Mouse (Mus musculus) cerebellum, postnatal 4 days (tissue): ENCODE data around the gene Negr1.
A peak's percentile ranks its signal among the peaks of the same experiment; 100 is the strongest.

ENCODE experiments used
- DNase-seq, 2 experiments: peaks; one replicate each; pipeline ENCODE4 v3.0.0; 2022; ENCODE audit warnings: low spot score in 2 of 2, mixed read lengths in 1 of 2

Negr1 gene

GRCm38 (mm10) chr3:156561524-156562423 is at the start of gene Negr1:
Gene Negr1 (plus strand): TSS chr3:156561794.
- peak; percentile 62 to 78 for DNase-seq

DNA sequence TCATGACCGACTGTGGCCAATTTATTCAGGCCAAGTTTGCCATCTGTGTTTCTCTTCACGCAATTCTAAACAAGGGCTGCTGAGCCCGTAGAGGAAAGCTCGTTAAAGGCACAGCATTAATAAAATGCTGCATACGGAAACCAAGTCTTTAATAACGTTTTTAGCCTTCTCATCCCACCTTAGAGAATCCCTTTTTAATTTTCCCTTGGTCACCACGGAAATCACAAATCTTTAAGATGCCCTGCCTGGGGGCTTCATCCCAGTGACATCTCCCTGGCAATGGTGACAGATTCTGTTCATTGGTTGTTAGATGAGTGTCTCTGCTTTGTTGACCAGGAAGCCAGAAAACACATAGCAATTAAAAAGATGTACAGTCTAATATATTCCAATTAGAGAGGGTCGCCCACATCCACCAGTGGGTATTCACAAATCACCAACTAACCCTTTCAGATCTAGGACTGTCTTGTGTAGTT is 35.1 kb upstream of the Negr1 start:
- DNase-seq, result no peak

DNA sequence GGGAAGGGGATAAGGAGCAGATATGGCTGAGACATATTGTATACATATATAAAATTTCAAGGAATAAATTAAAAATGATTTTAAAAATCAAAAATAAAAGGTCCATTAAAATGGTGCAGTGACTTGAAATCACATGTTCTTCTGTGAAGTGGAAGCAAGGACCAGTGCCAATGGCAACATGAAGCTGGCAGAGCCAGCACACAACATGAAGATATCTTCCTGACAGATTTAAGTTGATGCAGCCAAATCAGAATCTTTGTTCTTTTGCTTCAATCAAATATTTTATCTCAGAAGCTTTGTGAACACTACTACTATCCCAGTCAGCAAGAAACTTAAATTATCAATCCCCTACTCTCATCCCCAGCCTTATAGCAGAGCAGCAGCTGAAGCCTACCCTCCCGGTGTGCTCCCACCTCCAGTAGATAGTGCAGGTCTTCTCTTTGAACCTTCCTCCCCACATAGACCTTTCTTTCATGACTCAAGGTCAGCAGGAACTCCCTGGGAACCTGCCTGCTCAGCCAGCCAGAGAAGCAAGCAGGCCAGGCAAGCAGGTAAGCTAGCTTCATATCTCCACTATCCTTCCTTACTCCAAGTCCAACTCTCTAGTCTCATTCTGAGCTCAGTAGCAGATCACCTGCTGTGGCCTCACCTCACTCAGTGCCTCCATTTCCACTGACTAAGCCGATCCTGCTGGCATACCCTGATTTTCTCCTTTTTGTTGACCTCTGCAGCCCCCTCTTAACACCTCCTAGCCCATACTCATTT is 34.2 kb upstream of the Negr1 start:
- DNase-seq, result no peak

DNA sequence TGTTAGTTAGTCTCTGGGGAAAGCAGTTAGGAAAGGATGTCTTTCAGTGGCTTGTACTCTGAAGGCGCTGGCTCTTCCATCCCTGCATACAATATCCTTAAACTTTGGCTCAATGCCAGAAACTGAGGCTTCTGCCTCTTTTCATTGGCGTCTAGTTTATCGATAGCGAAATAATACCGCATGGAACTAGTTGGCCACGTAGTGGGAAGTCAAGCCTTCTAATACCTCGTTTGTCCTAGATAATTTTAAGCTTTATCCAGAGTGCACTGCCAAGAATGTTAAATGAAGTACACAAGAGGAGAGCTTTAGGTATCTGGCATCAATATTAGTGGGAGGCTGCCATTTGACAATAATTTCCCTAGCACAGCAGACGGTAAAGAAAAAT is 2.2 kb upstream of the Negr1 start:
- DNase-seq, result peak in 1 of 2 experiments; percentile 22

- DNase-seq, result peak in 1 of 2 experiments; percentile 35
These were observed 1.6 kb upstream of the Negr1 start for GRCm38 (mm10) chr3:156559826-156560471.

- peak; percentile 58 to 81 for DNase-seq
These were observed 828 bp upstream of the Negr1 start for GRCm38 (mm10) chr3:156560766-156561165.

DNA sequence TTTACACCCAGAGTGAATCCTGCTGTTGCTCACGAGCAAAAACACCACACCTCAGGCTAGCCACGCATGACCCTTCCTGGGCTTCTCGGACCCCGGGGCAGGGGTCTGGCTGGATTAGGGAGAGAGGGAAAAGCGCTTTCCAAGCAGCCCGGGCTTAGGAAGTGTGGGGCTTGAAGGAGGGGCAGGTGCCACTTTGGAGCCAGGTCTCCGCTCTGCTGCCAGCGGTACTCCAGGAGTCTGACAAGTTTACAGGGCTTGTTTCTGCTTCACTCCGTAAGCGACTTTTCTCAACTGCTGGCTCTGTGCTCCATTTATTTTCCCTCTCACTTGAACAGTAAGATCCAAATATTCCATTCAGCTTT is 811 bp downstream of the Negr1 start:
- DNase-seq, result peak in 1 of 2 experiments; percentile 20

- no peak for DNase-seq
These were observed 1.2 kb downstream of the Negr1 start for GRCm38 (mm10) chr3:156562796-156563195.

- DNase-seq, result no peak
These were observed 1.8 kb downstream of the Negr1 start for GRCm38 (mm10) chr3:156563353-156563752.

- DNase-seq, result no peak
These were observed 11.9 kb downstream of the Negr1 start for GRCm38 (mm10) chr3:156573465-156573864.

GRCm38 (mm10) chr3:156576292-156576691 is 14.7 kb downstream of the Negr1 start:
- DNase-seq, result no peak

DNA sequence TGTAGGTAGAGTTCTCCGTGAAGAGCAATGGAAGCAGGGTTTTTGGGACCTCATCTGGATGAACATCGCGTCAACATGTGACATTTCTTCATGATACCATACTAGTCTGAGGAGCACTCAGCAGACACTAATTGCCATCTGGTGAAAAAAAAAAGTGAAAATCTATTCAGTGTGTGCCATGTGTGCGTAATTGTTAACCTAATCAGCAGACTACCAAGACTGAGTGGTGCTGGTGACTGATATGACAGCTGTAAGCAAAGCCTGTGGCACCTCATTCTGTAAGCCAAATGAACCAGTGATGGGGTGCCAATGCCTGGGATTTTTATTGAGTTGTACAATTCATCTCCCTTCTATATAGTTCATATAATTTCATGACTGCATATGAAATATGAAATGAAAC is 29.0 kb downstream of the Negr1 start:
- DNase-seq, result no peak

DNA sequence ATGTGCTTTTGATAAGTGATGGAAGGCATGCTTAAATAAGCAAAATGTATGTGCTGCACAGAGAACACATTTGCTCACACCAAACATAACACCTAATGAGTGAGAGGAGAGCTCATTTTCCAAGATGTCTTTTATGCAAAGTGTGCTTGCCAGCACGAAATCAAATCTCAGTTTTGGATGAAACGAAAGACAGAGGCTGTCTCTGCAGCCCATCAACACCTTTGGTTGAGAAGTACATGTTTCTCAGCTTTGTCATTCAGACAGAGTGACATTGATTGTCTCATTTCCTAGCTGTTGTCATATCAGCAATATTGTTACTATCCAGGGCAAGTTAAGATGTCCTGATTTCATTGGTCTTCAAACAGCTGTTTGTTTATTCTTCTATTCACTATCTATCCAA is 29.5 kb downstream of the Negr1 start:
- no peak for DNase-seq

DNA sequence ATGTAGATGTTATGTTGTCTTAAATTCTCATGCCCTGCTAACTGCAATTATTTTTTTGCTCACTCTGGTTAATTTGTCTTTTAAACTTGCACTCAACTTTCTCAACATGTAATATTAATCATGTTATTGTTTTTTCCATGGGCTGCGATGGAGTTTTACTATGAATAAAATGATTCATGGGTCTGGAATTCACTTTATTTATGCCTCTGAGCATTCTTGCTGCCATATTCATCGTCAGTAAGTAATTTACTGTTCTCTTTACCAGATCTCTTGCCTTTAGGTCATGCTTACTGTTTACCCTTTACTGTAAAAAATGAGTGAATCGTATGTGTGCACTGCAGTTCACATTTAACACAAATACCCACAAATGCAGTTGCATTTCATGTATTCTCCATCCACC is 45.3 kb downstream of the Negr1 start:
- DNase-seq, result no peak

GRCm38 (mm10) chr3:156619921-156620320 is 58.3 kb downstream of the Negr1 start:
- no peak for DNase-seq

DNA sequence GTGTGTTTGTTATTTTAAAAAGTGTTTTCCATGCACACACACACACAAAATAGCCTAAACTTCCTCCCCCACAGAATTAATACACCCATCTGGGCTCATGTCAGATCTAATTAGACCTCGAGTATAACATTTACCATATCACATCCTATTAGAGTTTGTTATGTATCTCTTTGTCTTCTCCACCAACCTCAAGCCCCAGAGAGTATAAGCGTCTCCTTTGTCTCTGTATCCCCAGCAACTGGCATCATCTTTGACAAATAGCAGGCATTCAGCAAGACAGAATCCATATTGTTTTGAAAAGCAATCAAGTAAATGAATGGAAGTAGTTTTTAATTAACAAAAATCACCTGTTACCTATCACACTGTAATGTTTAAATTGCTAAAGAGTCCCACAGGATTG is 67.0 kb downstream of the Negr1 start:
- DNase-seq, result no peak

DNA sequence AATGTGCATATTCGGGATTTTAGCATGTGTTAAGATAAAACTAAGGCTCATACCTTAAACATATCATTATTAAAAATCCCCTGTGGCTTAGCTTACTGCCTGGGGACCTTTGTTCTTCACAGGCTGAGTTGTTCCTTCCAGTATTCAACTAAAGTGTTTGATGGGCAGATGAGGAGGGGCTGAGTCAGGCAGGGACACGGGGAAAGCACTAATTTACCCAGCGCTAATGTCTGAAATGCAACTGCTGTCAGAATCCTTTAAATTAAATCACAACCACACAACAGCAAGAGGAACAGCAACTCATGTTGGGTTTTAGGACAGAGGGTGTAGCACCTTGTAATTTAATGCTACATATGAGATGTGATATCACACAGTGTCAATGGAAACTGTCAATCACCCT is 71.3 kb downstream of the Negr1 start:
- no peak for DNase-seq

DNA sequence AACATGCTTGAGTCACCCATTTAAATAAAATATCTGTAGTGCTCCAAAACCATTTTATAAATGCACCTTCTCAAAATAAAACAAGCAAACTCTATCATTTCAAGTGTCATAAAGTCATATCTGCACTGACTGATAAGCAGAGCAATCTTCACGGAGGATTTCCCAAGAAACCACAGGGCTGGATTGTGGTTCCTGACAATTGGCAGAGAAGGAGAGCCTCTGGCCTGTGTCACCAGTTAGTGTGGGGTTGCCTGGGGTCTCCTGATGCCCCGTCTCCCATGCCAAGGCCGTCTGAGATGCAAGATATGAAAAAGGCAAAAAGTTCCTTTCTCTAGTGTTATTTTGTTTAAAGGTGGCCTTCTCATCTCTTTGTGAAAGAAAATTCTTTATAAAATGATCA is 77.8 kb downstream of the Negr1 start:
- DNase-seq, result no peak

DNA sequence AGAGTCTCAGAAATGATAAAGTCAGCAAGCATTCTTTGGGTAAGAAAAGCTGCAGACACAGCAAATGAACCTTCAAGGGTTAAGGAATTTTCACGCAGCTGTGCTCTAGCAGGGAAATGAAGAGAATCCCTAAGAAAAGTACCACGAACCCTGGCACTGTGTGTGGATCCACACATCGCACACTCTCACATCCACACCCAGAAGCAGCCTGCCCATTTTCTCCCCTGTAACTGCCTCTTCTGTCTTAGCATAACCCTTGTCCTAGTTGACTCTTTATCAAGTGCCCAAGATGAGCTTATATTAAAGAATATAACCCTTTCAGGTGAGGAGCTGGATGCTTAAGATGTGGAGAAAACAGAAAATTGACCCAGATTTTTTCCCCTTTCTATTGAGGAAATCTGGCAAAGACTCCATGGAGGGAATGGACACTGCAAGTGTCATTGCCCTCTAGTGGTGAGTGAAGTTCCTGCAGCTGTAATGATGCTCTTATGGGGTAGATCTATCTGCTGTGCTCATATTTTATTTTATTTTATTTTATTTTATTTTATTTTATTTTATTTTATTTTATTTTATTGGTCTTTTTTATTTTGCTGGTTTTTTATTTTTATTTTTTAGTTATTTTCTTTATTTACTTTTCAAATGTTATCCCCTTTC is 82.2 kb downstream of the Negr1 start:
- peak in 1 of 2 experiments; percentile 36 for DNase-seq

GRCm38 (mm10) chr3:156648378-156648777 is 86.8 kb downstream of the Negr1 start:
- no peak for DNase-seq

DNA sequence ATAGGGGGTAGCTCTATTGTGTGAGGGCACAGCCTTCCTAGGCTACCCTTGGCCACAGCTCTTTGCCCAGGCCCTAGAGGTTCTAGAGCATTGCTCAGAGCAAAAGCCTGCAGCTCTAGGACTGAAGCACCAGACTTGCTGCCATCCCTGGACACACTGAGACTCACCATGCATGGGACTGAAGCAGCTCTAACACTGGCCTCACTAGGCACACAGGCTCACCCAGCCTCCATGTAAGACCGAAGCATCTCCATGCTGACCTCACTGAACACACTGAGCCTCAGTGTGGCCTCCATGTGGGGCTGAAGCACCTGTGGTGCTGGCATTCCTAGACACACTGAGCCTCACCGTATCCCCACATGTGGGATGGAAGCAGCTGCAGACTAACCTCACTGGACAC is 101.0 kb downstream of the Negr1 start:
- DNase-seq, result no peak

DNA sequence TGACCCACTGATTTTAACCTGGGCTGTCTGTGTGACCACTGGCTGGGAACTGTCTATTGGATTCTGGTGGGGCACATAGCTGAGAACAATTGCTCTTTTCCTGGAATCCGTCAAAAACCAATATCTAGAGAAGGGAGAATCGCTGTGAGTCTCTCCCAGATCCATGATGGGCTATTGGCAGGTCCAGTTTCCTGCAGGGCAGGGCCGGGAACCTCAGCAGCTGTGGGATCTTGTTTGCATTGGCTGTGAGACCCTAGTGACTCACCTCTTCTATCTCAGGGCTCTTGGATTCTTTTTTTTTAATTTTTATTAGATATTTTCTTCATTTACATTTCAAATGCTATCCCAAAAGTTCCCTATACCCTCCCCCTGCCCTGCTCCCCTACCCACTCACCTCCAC is 111.0 kb downstream of the Negr1 start:
- DNase-seq, result no peak
